Mouse (Mus musculus): ENCODE data around the gene Olfr181. TPM values are rescaled to one million over a fixed set of nuclear protein-coding genes. Genes with fewer than 3 reads are reported as not detected.

The Olfr181 gene
- polyA plus RNA-seq (2015; fragmentation: Nextera tagmentation; extraction: Ambion mirVana), result not detected in 2 replicates

GRCm38 (mm10) chr16:58928655-58929054, at the start of gene Olfr181:
TSS of gene Olfr181 (minus strand) at chr16:58928755.
- no peaks in the 10 kb centered on the region for H3K27me3 ChIP-seq (ENCODE audit: control insufficient read depth, insufficient read depth, low read length)
- H3K4me3 ChIP-seq (replicated peaks; ENCODE audit: low read length), result no peak within 1 kb of the TSS

GRCm38 (mm10) chr16:58929292-58929691, 737 bp upstream of the Olfr181 start, which contains the start of gene Olfr180:
TSS of gene Olfr180 (minus strand) at chr16:58929392.
- Histone ChIP-seq H3K4me3 (replicated peaks; ENCODE audit: low read length) (no peak within 1 kb of the TSS), H3K27me3 (ENCODE audit: control insufficient read depth, insufficient read depth, low read length) (no peaks in the 10 kb centered on the region), H3K9ac (ENCODE audit: low read length) (no peak within 1 kb of the TSS), H3K9me3 (replicated peaks; ENCODE audit: control insufficient read depth, low read length) (no peaks in the 10 kb centered on the region), H3K36me3 (ENCODE audit: control insufficient read depth, insufficient read depth, low read length) (no peaks in the 10 kb centered on the region), H3K4me1 (ENCODE audit: control insufficient read depth, insufficient read depth, low read length) (no peaks in the 10 kb centered on the region), H3K4me2 (ENCODE audit: low read depth, low read length) (no peak within 1 kb of the TSS), H3K27ac (ENCODE audit: low read length) (no peak within 1 kb of the TSS)
- ATAC-seq (ENCODE audit: insufficient read depth, low FRiP score), result no peak
- whole genome bisulfite sequencing, result 78% methylated on average over 4 of the region's 4 CpGs

More at GRCm38 (mm10) chr16:58928655-58929054, at the start of gene Olfr181:
- no peak within 1 kb of the TSS for H3K27ac ChIP-seq (ENCODE audit: low read length)
- no peaks in the 10 kb centered on the region for H3K4me1 ChIP-seq (ENCODE audit: control insufficient read depth, insufficient read depth, low read length)
- H3K36me3 ChIP-seq (ENCODE audit: control insufficient read depth, insufficient read depth, low read length), result no peaks in the 10 kb centered on the region
- no peak within 1 kb of the TSS for H3K9ac ChIP-seq (ENCODE audit: low read length)
- no peaks in the 10 kb centered on the region for H3K9me3 ChIP-seq (replicated peaks; ENCODE audit: control insufficient read depth, low read length)
- 48% methylated on average over 1 of the region's 1 CpGs for WGBS
- no peak for ATAC-seq (ENCODE audit: insufficient read depth, low FRiP score)
- H3K4me2 ChIP-seq (ENCODE audit: low read depth, low read length), result no peak within 1 kb of the TSS

GRCm38 (mm10) chr16:58891963-58892362, 36.6 kb downstream of the Olfr181 start, which contains the start of gene Olfr178:
TSS of gene Olfr178 (minus strand) at chr16:58892063.
- Histone ChIP-seq H3K4me1 (ENCODE audit: control insufficient read depth, insufficient read depth, low read length) (no peaks in the 10 kb centered on the region), H3K9ac (ENCODE audit: low read length) (no peak within 1 kb of the TSS), H3K36me3 (ENCODE audit: control insufficient read depth, insufficient read depth, low read length) (no peaks in the 10 kb centered on the region), H3K9me3 (replicated peaks; ENCODE audit: control insufficient read depth, low read length) (no peaks in the 10 kb centered on the region), H3K27ac (ENCODE audit: low read length) (no peak within 1 kb of the TSS), H3K4me2 (ENCODE audit: low read depth, low read length) (no peak within 1 kb of the TSS), H3K4me3 (replicated peaks; ENCODE audit: low read length) (no peak within 1 kb of the TSS), H3K27me3 (ENCODE audit: control insufficient read depth, insufficient read depth, low read length) (no peaks in the 10 kb centered on the region)
- no peak for ATAC-seq (ENCODE audit: insufficient read depth, low FRiP score)
- 85% methylated on average over 3 of the region's 3 CpGs for WGBS

- 96% methylated on average over 2 of the region's 2 CpGs for WGBS
- Histone ChIP-seq H3K9ac (ENCODE audit: low read length) (no peak overlapping the region), H3K4me3 (replicated peaks; ENCODE audit: low read length) (no peak overlapping the region), H3K4me2 (ENCODE audit: low read depth, low read length) (no peak overlapping the region), H3K27me3 (ENCODE audit: control insufficient read depth, insufficient read depth, low read length) (no peaks in the 10 kb centered on the region), H3K9me3 (replicated peaks; ENCODE audit: control insufficient read depth, low read length) (no peaks in the 10 kb centered on the region), H3K27ac (ENCODE audit: low read length) (no peak overlapping the region), H3K36me3 (ENCODE audit: control insufficient read depth, insufficient read depth, low read length) (no peaks in the 10 kb centered on the region), H3K4me1 (ENCODE audit: control insufficient read depth, insufficient read depth, low read length) (no peaks in the 10 kb centered on the region)
- ATAC-seq (ENCODE audit: insufficient read depth, low FRiP score), result no peak
These were observed 44.1 kb downstream of the Olfr181 start for GRCm38 (mm10) chr16:58884416-58884815.

Other genes starting within 250 kb of the Olfr181 start
- gene Gpr15, start 209.7 kb downstream of the Olfr181 start, polyA plus RNA-seq (2015; fragmentation: Nextera tagmentation; extraction: Ambion mirVana), result 0.14 TPM in 1 of 2 replicates, not detected in the other
- gene Cldnd1, start 200.8 kb downstream of the Olfr181 start, polyA plus RNA-seq (2015; fragmentation: Nextera tagmentation; extraction: Ambion mirVana), result 125 and 138 TPM in 2 replicates
- gene Olfr172, start 165.6 kb downstream of the Olfr181 start, polyA plus RNA-seq (2015; fragmentation: Nextera tagmentation; extraction: Ambion mirVana), result not detected in 2 replicates
- not detected in 2 replicates for gene Olfr173, start 128.5 kb downstream of the Olfr181 start, polyA plus RNA-seq (2015; fragmentation: Nextera tagmentation; extraction: Ambion mirVana)
- gene Olfr175-ps1, start 102.0 kb downstream of the Olfr181 start, polyA plus RNA-seq (2015; fragmentation: Nextera tagmentation; extraction: Ambion mirVana), result not detected in 2 replicates
- gene Olfr177, start 54.0 kb downstream of the Olfr181 start, polyA plus RNA-seq (2015; fragmentation: Nextera tagmentation; extraction: Ambion mirVana), result not detected in 2 replicates
- not detected in 2 replicates for gene Olfr178, start 36.7 kb downstream of the Olfr181 start, polyA plus RNA-seq (2015; fragmentation: Nextera tagmentation; extraction: Ambion mirVana)
- gene Olfr180, start 637 bp upstream of the Olfr181 start, polyA plus RNA-seq (2015; fragmentation: Nextera tagmentation; extraction: Ambion mirVana), result not detected in 2 replicates
- not detected in 2 replicates for gene Olfr183, start 66.6 kb upstream of the Olfr181 start, polyA plus RNA-seq (2015; fragmentation: Nextera tagmentation; extraction: Ambion mirVana)
- gene Olfr186, start 101.5 kb upstream of the Olfr181 start, polyA plus RNA-seq (2015; fragmentation: Nextera tagmentation; extraction: Ambion mirVana), result 0.21 TPM in 1 of 2 replicates, not detected in the other
- 0.24 TPM in 1 of 2 replicates, not detected in the other for gene Olfr187, start 111.0 kb upstream of the Olfr181 start, polyA plus RNA-seq (2015; fragmentation: Nextera tagmentation; extraction: Ambion mirVana)
- gene Olfr190, start 149.2 kb upstream of the Olfr181 start, polyA plus RNA-seq (2015; fragmentation: Nextera tagmentation; extraction: Ambion mirVana), result not detected in 2 replicates
- not detected in 2 replicates for gene Olfr191, start 161.1 kb upstream of the Olfr181 start, polyA plus RNA-seq (2015; fragmentation: Nextera tagmentation; extraction: Ambion mirVana)
- not detected in 2 replicates for gene Olfr193, start 183.1 kb upstream of the Olfr181 start, polyA plus RNA-seq (2015; fragmentation: Nextera tagmentation; extraction: Ambion mirVana)
- gene Olfr194, start 192.3 kb upstream of the Olfr181 start, polyA plus RNA-seq (2015; fragmentation: Nextera tagmentation; extraction: Ambion mirVana), result not detected in 2 replicates
- gene Olfr195, start 218.3 kb upstream of the Olfr181 start, polyA plus RNA-seq (2015; fragmentation: Nextera tagmentation; extraction: Ambion mirVana), result not detected in 2 replicates
- gene Olfr196, start 241.7 kb upstream of the Olfr181 start, polyA plus RNA-seq (2015; fragmentation: Nextera tagmentation; extraction: Ambion mirVana), result not detected in 2 replicates